Mouse (Mus musculus) heart, adult 2 months (tissue): Measurements from ENCODE around the gene Aatk. TPM values are rescaled to one million over a fixed set of nuclear protein-coding genes. Genes with fewer than 3 reads are reported as not detected.
A peak's percentile ranks its signal among the peaks of the same experiment; 100 is the strongest.

Experiments used
- DNase-seq, 2 experiments: peaks; one replicate each; pipeline ENCODE4 v3.0.0; 2021
- H3K27ac ChIP-seq: fragments of 200-600 bp; 2 replicates; pipeline ENCODE4 v1.8.1; 2022
- H3K27me3 ChIP-seq: fragments of 200-500 bp; 2 replicates; pipeline ENCODE4 v1.6.1; 2012; ENCODE audit warnings: mild to moderate bottlenecking, low read length, inconsistent platforms, mixed read lengths; ENCODE audit not compliant: control insufficient read depth, insufficient read depth
- H3K36me3 ChIP-seq: fragments of 200-500 bp; 2 replicates; pipeline ENCODE4 v1.6.1; 2012; ENCODE audit warnings: low read length, inconsistent platforms; ENCODE audit not compliant: control insufficient read depth, insufficient read depth
- H3K4me1 ChIP-seq: fragments of 200-500 bp; 2 replicates; pipeline ENCODE4 v1.6.1; 2011; ENCODE audit warnings: low read length; ENCODE audit not compliant: control insufficient read depth, insufficient read depth
- H3K4me3 ChIP-seq: fragments of 200-600 bp; 2 replicates; pipeline ENCODE4 v1.8.1; 2022
- H3K79me2 ChIP-seq: fragments of 200-500 bp; replicated peaks from 2 replicates; pipeline ENCODE4 v1.6.1; 2012; ENCODE audit warnings: mild to moderate bottlenecking, inconsistent platforms, low read length, moderate library complexity, mixed read lengths; ENCODE audit not compliant: control insufficient read depth, insufficient read depth
- H3K9ac ChIP-seq: fragments of 200-500 bp; 2 replicates; pipeline ENCODE4 v1.6.1; 2012; ENCODE audit warnings: low read depth, mild to moderate bottlenecking, control low read depth, inconsistent platforms, low read length, mixed read lengths
- CTCF ChIP-seq: fragments of 200-600 bp; IDR thresholded peaks from 2 replicates; pipeline ENCODE4 v1.8.1; 2022; ENCODE audit warnings: antibody characterized with exemption, mild to moderate bottlenecking, moderate library complexity
- EP300 ChIP-seq: fragments of 200-500 bp; IDR thresholded peaks from 2 replicates; pipeline ENCODE4 v1.6.1; 2011; ENCODE audit warnings: low read depth, low read length, control low read depth; ENCODE audit not compliant: insufficient read depth
- POLR2A ChIP-seq: fragments of 200-500 bp; IDR thresholded peaks from 2 replicates; pipeline ENCODE4 v1.6.1; 2011; ENCODE audit warnings: mild to moderate bottlenecking, low read depth, low read length, control low read depth; ENCODE audit not compliant: insufficient read depth
- WGBS: fragments of 180-500 bp; shearing (Covaris S2); methylation state at CpG from one replicate; pipeline ENCODE4 v1.1.7; 2018; 5-methylcytosine and 5-hydroxymethylcytosine counted together
- intact Hi-C: fragments of 180-260 bp; cut with DNase I; formaldehyde crosslinking; loops from one replicate; pipeline ENCODE4 v1.15.1; 2025
- polyA plus RNA-seq: library from polyadenylated mRNA; depleted of rRNA; stranded (reverse); fragments of >200 nt; gene quantifications from 2 replicates; pipeline ENCODE4 v1.2.3, GENCODE M21; 2012
- total RNA-seq, 2 experiments: library from RNA; stranded (reverse); gene quantifications; 2 replicates each; pipeline ENCODE4 v1.2.3; 2021

The Aatk gene
- total and polyA plus RNA-seq, 3 experiments: 3.6 to 10.3 (median 4.7) TPM

GRCm38 (mm10) chr11:120022841-120023240 lies 24.1 kb downstream of the Aatk start:
- Histone ChIP-seq H3K27me3 (no peaks in the 10 kb centered on the region), H3K4me3 (no peak overlapping the region), H3K9ac (no peak overlapping the region), H3K27ac (no peak overlapping the region), H3K79me2 (no peaks in the 10 kb centered on the region), H3K36me3 (no peaks in the 10 kb centered on the region), H3K4me1 (no peaks in the 10 kb centered on the region)
- 83% methylated on average over 12 of the region's 12 CpGs for WGBS
- DNase-seq: no peak
- intact Hi-C loops: no loop called here
- TF ChIP-seq POLR2A (no peak), EP300 (no peak)

GRCm38 (mm10) chr11:120022216-120022615 lies 24.8 kb downstream of the Aatk start:
- TF ChIP-seq POLR2A: no peak
- TF ChIP-seq EP300: no peak
- no peak for TF ChIP-seq CTCF
- no peaks in the 10 kb centered on the region for H3K36me3 ChIP-seq

GRCm38 (mm10) chr11:120021367-120021766 lies 25.6 kb downstream of the Aatk start:
- Histone ChIP-seq H3K36me3 (no peaks in the 10 kb centered on the region), H3K27me3 (no peaks in the 10 kb centered on the region), H3K79me2 (no peaks in the 10 kb centered on the region), H3K9ac (no peak overlapping the region), H3K27ac (no peak overlapping the region), H3K4me1 (no peaks in the 10 kb centered on the region), H3K4me3 (no peak overlapping the region)
- intact Hi-C loops: no loop called here
- 87% methylated on average over 16 of the region's 16 CpGs for WGBS
- TF ChIP-seq CTCF (no peak), EP300 (no peak), POLR2A (no peak)
- DNase-seq: no peak

More at GRCm38 (mm10) chr11:120022216-120022615, 24.8 kb downstream of the Aatk start:
- Histone ChIP-seq H3K79me2 (no peaks in the 10 kb centered on the region), H3K4me1 (no peaks in the 10 kb centered on the region), H3K27me3 (no peaks in the 10 kb centered on the region), H3K9ac (no peak overlapping the region), H3K4me3 (no peak overlapping the region), H3K27ac (no peak overlapping the region)
- intact Hi-C loops: no loop called here
- no peak for DNase-seq
- WGBS: 61% methylated on average over 8 of the region's 8 CpGs

- Histone ChIP-seq H3K9ac (no peak overlapping the region), H3K4me1 (no peaks in the 10 kb centered on the region), H3K4me3 (no peak overlapping the region), H3K27ac (no peak overlapping the region), H3K79me2 (no peaks in the 10 kb centered on the region), H3K27me3 (no peaks in the 10 kb centered on the region), H3K36me3 (no peaks in the 10 kb centered on the region)
- DNase-seq: no peak
- no peak for TF ChIP-seq CTCF
- TF ChIP-seq POLR2A: no peak
- no peak for TF ChIP-seq EP300
- intact Hi-C loops: no loop called here
- 84% methylated on average over 23 of the region's 23 CpGs for WGBS
Measured at GRCm38 (mm10) chr11:120019542-120020440, 27.2 kb downstream of the Aatk start.

- TF ChIP-seq POLR2A: no peak
- TF ChIP-seq EP300: no peak
- TF ChIP-seq CTCF: no peak
- H3K9ac ChIP-seq: no peak overlapping the region
- H3K79me2 ChIP-seq: no peaks in the 10 kb centered on the region
- peaks cover 3% of the 10 kb centered on the region for H3K4me1 ChIP-seq
- H3K36me3 ChIP-seq: no peaks in the 10 kb centered on the region
- DNase-seq: no peak
- H3K27ac ChIP-seq: no peak overlapping the region
- H3K27me3 ChIP-seq: no peaks in the 10 kb centered on the region
- no peak overlapping the region for H3K4me3 ChIP-seq
- intact Hi-C loops: no loop called here
- 75% methylated on average over 8 of the region's 8 CpGs for WGBS
Measured at GRCm38 (mm10) chr11:120017011-120017410, 30.0 kb downstream of the Aatk start.

GRCm38 (mm10) chr11:120014758-120015157 lies 32.2 kb downstream of the Aatk start:
- no peak for DNase-seq
- WGBS: 96% methylated on average over 4 of the region's 4 CpGs
- intact Hi-C loops: no loop called here
- Histone ChIP-seq H3K9ac (no peak overlapping the region), H3K4me3 (no peak overlapping the region), H3K4me1 (peaks cover 3% of the 10 kb centered on the region), H3K79me2 (no peaks in the 10 kb centered on the region), H3K27me3 (no peaks in the 10 kb centered on the region), H3K27ac (no peak overlapping the region), H3K36me3 (no peaks in the 10 kb centered on the region)
- TF ChIP-seq CTCF: 0 out of 2 replicates have a peak, but pooled peaks have one; percentile 5
- no peak for TF ChIP-seq POLR2A
